Mouse (Mus musculus) kidney, adult 2 months (tissue): ENCODE measurements around the gene Fpgs. TPM values are rescaled to one million over a fixed set of nuclear protein-coding genes. Genes with fewer than 3 reads are reported as not detected.

Source experiments
- DNase-seq: peaks from one replicate; pipeline ENCODE4 v3.0.0; 2021
- H3K27ac ChIP-seq: fragments of 200-500 bp; 2 replicates; pipeline ENCODE4 v1.5.1; 2012; ENCODE audit warnings: low read depth, low read length, control low read depth, inconsistent platforms; ENCODE audit not compliant: insufficient read depth
- H3K27me3 ChIP-seq: fragments of 200-500 bp; replicated peaks from 2 replicates; pipeline ENCODE4 v1.6.1; 2012; ENCODE audit warnings: mild to moderate bottlenecking, moderate library complexity, low read length, inconsistent platforms; ENCODE audit not compliant: control insufficient read depth, insufficient read depth
- H3K36me3 ChIP-seq: fragments of 200-500 bp; 2 replicates; pipeline ENCODE4 v1.6.1; 2012; ENCODE audit warnings: mild to moderate bottlenecking, moderate library complexity, low read length, inconsistent platforms; ENCODE audit not compliant: control insufficient read depth, insufficient read depth
- H3K4me1 ChIP-seq: fragments of 200-500 bp; 2 replicates; pipeline ENCODE4 v1.6.1; 2011; ENCODE audit warnings: low read length; ENCODE audit not compliant: control insufficient read depth, insufficient read depth
- H3K4me3 ChIP-seq: fragments of 200-500 bp; 2 replicates; pipeline ENCODE4 v1.5.1; 2011; ENCODE audit warnings: mild to moderate bottlenecking, low read depth, low read length, control low read depth; ENCODE audit not compliant: insufficient read depth
- CTCF ChIP-seq: fragments of 200-500 bp; conservative IDR thresholded peaks from 2 replicates; pipeline ENCODE4 v1.5.1; 2011; ENCODE audit warnings: low read depth, mild to moderate bottlenecking, control low read depth, low read length, moderate library complexity, mixed read lengths; ENCODE audit not compliant: insufficient read depth, insufficient read length
- POLR2A ChIP-seq: fragments of 200-500 bp; IDR thresholded peaks from one replicate; pipeline ENCODE4 v1.6.1; 2011; ENCODE audit warnings: low read depth, low read length, control low read depth
- WGBS: fragments of 180-500 bp; shearing (Covaris S2); methylation state at CpG from one replicate; pipeline ENCODE4 v1.1.7; 2018; 5-methylcytosine and 5-hydroxymethylcytosine counted together
- polyA plus RNA-seq: library from polyadenylated mRNA; depleted of rRNA; stranded (reverse); fragments of >200 nt; gene quantifications from 2 replicates; pipeline ENCODE4 v1.2.3, GENCODE M21; 2012

The Fpgs gene
- polyA plus RNA-seq, 1 experiment = 147 TPM

GRCm38 (mm10) chr2:32734480-32734879, 30.5 kb upstream of the Fpgs start:
- 35% methylated on average over 4 of the region's 4 CpGs for WGBS
- H3K36me3 ChIP-seq = no peaks in the 10 kb centered on the region
- peak overlapping the region; percentile 79 for H3K27ac ChIP-seq
- peak; percentile 64 for DNase-seq
- no peak overlapping the region for H3K4me3 ChIP-seq
- no peak for TF ChIP-seq POLR2A
- no peak for TF ChIP-seq CTCF
- H3K27me3 ChIP-seq = no peaks in the 10 kb centered on the region
- no peaks in the 10 kb centered on the region; the same call in 1 of the 2 replicates for H3K4me1 ChIP-seq

- Histone ChIP-seq H3K36me3 (no peaks in the 10 kb centered on the region), H3K27ac (peak overlapping the region; percentile 59; the same call in 1 of the 2 replicates), H3K4me3 (no peak overlapping the region), H3K4me1 (no peaks in the 10 kb centered on the region; the same call in 1 of the 2 replicates), H3K27me3 (no peaks in the 10 kb centered on the region)
- TF ChIP-seq POLR2A (no peak), CTCF (no peak)
- peak; percentile 48 for DNase-seq
- WGBS = 78% methylated on average over 6 of the region's 6 CpGs
Measured at GRCm38 (mm10) chr2:32732695-32733094, 28.8 kb upstream of the Fpgs start.

GRCm38 (mm10) chr2:32731911-32732310, 28.0 kb upstream of the Fpgs start:
- no peaks in the 10 kb centered on the region for H3K27me3 ChIP-seq
- no peaks in the 10 kb centered on the region for H3K36me3 ChIP-seq
- H3K27ac ChIP-seq = peak overlapping the region; percentile 59
- WGBS = 83% methylated on average over 4 of the region's 4 CpGs
- DNase-seq = peak; percentile 45
- H3K4me3 ChIP-seq = 0 out of 2 replicates have a peak overlapping the region, but pooled peaks have one; percentile 4
- H3K4me1 ChIP-seq = no peaks in the 10 kb centered on the region; the same call in 1 of the 2 replicates
- TF ChIP-seq POLR2A (no peak), CTCF (no peak)

- TF ChIP-seq POLR2A (no peak), CTCF (no peak)
- H3K4me1 ChIP-seq = no peaks in the 10 kb centered on the region; the same call in 1 of the 2 replicates
- 37% methylated on average over 11 of the region's 11 CpGs for WGBS
Measured at GRCm38 (mm10) chr2:32730854-32731253, 26.9 kb upstream of the Fpgs start.

GRCm38 (mm10) chr2:32729547-32729946, 25.6 kb upstream of the Fpgs start:
- Histone ChIP-seq H3K4me3 (peak overlapping the region; percentile 9; the same call in 1 of the 2 replicates), H3K27me3 (no peaks in the 10 kb centered on the region), H3K27ac (no peak overlapping the region), H3K4me1 (peaks cover 3% of the 10 kb centered on the region; the same call in 1 of the 2 replicates), H3K36me3 (no peaks in the 10 kb centered on the region)
- TF ChIP-seq CTCF (no peak), POLR2A (no peak)
- no peak for DNase-seq
- WGBS = 73% methylated on average over 4 of the region's 4 CpGs

More at GRCm38 (mm10) chr2:32730854-32731253, 26.9 kb upstream of the Fpgs start:
- Histone ChIP-seq H3K27me3 (no peaks in the 10 kb centered on the region), H3K36me3 (no peaks in the 10 kb centered on the region), H3K27ac (peak overlapping the region; percentile 60; the same call in 1 of the 2 replicates), H3K4me3 (peak overlapping the region; percentile 20; the same call in 1 of the 2 replicates)
- no peak for DNase-seq

GRCm38 (mm10) chr2:32728463-32728862, 24.5 kb upstream of the Fpgs start:
- Histone ChIP-seq H3K4me1 (peaks cover 3% of the 10 kb centered on the region; the same call in 1 of the 2 replicates), H3K4me3 (peak overlapping the region; percentile 66), H3K36me3 (no peaks in the 10 kb centered on the region), H3K27me3 (no peaks in the 10 kb centered on the region), H3K27ac (peak overlapping the region; percentile 56; the same call in 1 of the 2 replicates)
- DNase-seq = peak; percentile 87
- 64% methylated on average over 7 of the region's 7 CpGs for WGBS
- TF ChIP-seq POLR2A (no peak), CTCF (no peak)

- peaks cover 3% of the 10 kb centered on the region; the same call in 1 of the 2 replicates for H3K4me1 ChIP-seq
- WGBS = 1% methylated on average over 16 of the region's 16 CpGs
- no peaks in the 10 kb centered on the region for H3K27me3 ChIP-seq
- TF ChIP-seq POLR2A (peak; percentile 92), CTCF (no peak)
- H3K27ac ChIP-seq = no peak overlapping the region
- H3K4me3 ChIP-seq = peak overlapping the region; percentile 66
- DNase-seq = peak; percentile 99
- no peaks in the 10 kb centered on the region for H3K36me3 ChIP-seq
Measured at GRCm38 (mm10) chr2:32727435-32727834, 23.5 kb upstream of the Fpgs start.
